In genomic region chr6:6879371-6880325, GRCm38 (mm10) we compare ENCODE assay signal across 10 mouse cellular contexts. TPM values are rescaled to one million over a fixed set of nuclear protein-coding genes. Genes with fewer than 3 reads are reported as not detected.
DNase-seq lines count a peak whose midpoint lies in the region; ATAC-seq lines count a peak whose summit lies in the region.
"Had no signal": no experiment of that assay in that cellular context is flagged by ENCODE, and none has a peak within 500 bp of the region (broad histone marks: within the 10 kb centered on the region; RNA-seq: fewer than 3 reads in every experiment).

No protein-coding gene starts in this region.

- peak overlapping the region; percentile 91 for H3K27ac ChIP-seq in forebrain, embryonic 14.5 days (ENCODE audit: low read depth, low read length)
- no peak overlapping the region for H3K27ac ChIP-seq in midbrain, embryonic 15.5 days
- H3K27ac ChIP-seq: neural tube, embryonic 13.5 days had no signal

- 1% methylated on average over 44 of the region's 44 CpGs for WGBS in forebrain, embryonic 14.5 days
- 1% methylated on average over 44 of the region's 44 CpGs for WGBS in midbrain, embryonic 15.5 days

- H3K4me1 ChIP-seq in forebrain, embryonic 14.5 days (ENCODE audit: control insufficient read depth, insufficient read depth, low read length): 0 out of 2 replicates have a peak, but pooled peaks cover 2% of the 10 kb centered on the region
- peaks cover 12% of the 10 kb centered on the region for H3K4me1 ChIP-seq in midbrain, embryonic 15.5 days

- H3K4me3 ChIP-seq in forebrain, embryonic 14.5 days (ENCODE audit: low read depth, low read length): peak overlapping the region; percentile 61
- H3K4me3 ChIP-seq in midbrain, embryonic 15.5 days: peak overlapping the region; percentile 42

- H3K9me3 ChIP-seq in forebrain, embryonic 14.5 days (replicated peaks; ENCODE audit: control insufficient read depth, low read length): no peaks in the 10 kb centered on the region
- H3K9me3 ChIP-seq in midbrain, embryonic 15.5 days: no peaks in the 10 kb centered on the region
- H3K9me3 ChIP-seq: neural tube, embryonic 13.5 days had no signal

- peak overlapping the region; percentile 75 for H3K4me2 ChIP-seq in forebrain, embryonic 14.5 days (ENCODE audit: low read length)
- peak overlapping the region; percentile 28; the same call in 1 of the 2 replicates for H3K4me2 ChIP-seq in midbrain, embryonic 15.5 days

- peaks cover 2% of the 10 kb centered on the region; the same call in 1 of the 2 replicates for H3K36me3 ChIP-seq in forebrain, embryonic 14.5 days (ENCODE audit: control insufficient read depth, insufficient read depth, low read length)
- H3K36me3 ChIP-seq in midbrain, embryonic 15.5 days (replicated peaks): no peaks in the 10 kb centered on the region
- H3K36me3 ChIP-seq: neural tube, embryonic 13.5 days had no signal

- peaks cover 67% of the 10 kb centered on the region for H3K27me3 ChIP-seq in forebrain, embryonic 14.5 days (replicated peaks; ENCODE audit: control insufficient read depth, insufficient read depth, low read length)
- peaks cover 80% of the 10 kb centered on the region for H3K27me3 ChIP-seq in midbrain, embryonic 15.5 days (replicated peaks)

- DNase-seq in kidney, postnatal 25 days: peak; percentile 32 to 59
- DNase-seq in kidney, adult 18-20 months: no peak
- DNase-seq in embryo, embryonic 11 days: peak; percentile 45
- peak; percentile 37 for DNase-seq in forebrain, embryonic 14.5 days (ENCODE audit: low spot score)
- DNase-seq in gastrocnemius, postnatal 36 days: no peak
- no peak for DNase-seq in frontal cortex, postnatal 14 days (ENCODE audit: low spot score in 2 of 2)

- peak overlapping the region; percentile 87 for H3K9ac ChIP-seq in forebrain, embryonic 14.5 days (ENCODE audit: low read length)
- no peak overlapping the region for H3K9ac ChIP-seq in midbrain, embryonic 15.5 days
- H3K9ac ChIP-seq: neural tube, embryonic 13.5 days had no signal

- intact Hi-C loops in gastrocnemius, postnatal 36 days (cut with DNase I): loop anchor here (10.0 kb wide), 1 partner anchor 1025 kb away; no protein-coding TSS in a partner anchor

- no peak for ATAC-seq in forebrain, embryonic 14.5 days
- no peak for ATAC-seq in midbrain, embryonic 15.5 days (replicated peaks)
- ATAC-seq: inflammation-experienced regulatory T-cells, adult 6 months had no signal

RNA-seq across cellular contexts. Expression of gene Dlx5, which starts 2.2 kb away (rescaled TPM):
- 55.7 and 77.2 TPM in 2 replicates for polyA plus RNA-seq in forebrain, embryonic 14.5 days (2014; fragmentation: Nextera tagmentation; extraction: Ambion mirVana)
- 14.8 and 19.0 TPM in 2 replicates for polyA plus RNA-seq in midbrain, embryonic 15.5 days (2015; fragmentation: Nextera tagmentation; extraction: Ambion mirVana)
- total RNA-seq in gastrocnemius, postnatal 36 days (2021): not detected
- polyA plus RNA-seq: inflammation-experienced regulatory T-cells, adult 6 months had no signal

RNA-seq across cellular contexts. Expression of gene Dlx6, which starts 16.5 kb away (rescaled TPM):
- 4.4 and 5.8 TPM in 2 replicates for polyA plus RNA-seq in forebrain, embryonic 14.5 days (2014; fragmentation: Nextera tagmentation; extraction: Ambion mirVana)
- 2.4 and 3.6 TPM in 2 replicates for polyA plus RNA-seq in midbrain, embryonic 15.5 days (2015; fragmentation: Nextera tagmentation; extraction: Ambion mirVana)
- total RNA-seq in gastrocnemius, postnatal 36 days (2021): not detected
- polyA plus RNA-seq: inflammation-experienced regulatory T-cells, adult 6 months; liver, embryonic 16.5 days; neural tube, embryonic 13.5 days had no signal

Comparison
In these comparisons a context has a peak if more than half of its experiments do, and no peak if none do; other contexts are left out.
1. DNase-seq: peak in kidney, postnatal 25 days (2 of 2), embryo, embryonic 11 days (single experiment) and forebrain, embryonic 14.5 days (single experiment); none in kidney, adult 18-20 months (single experiment), gastrocnemius, postnatal 36 days (0 of 2) and frontal cortex, postnatal 14 days (0 of 2).